Mouse (Mus musculus) hindbrain, embryonic 11.5 days (tissue): ENCODE measurements around the gene Itgad. TPM values are rescaled to one million over a fixed set of nuclear protein-coding genes. Genes with fewer than 3 reads are reported as not detected.
A peak's percentile ranks its signal among the peaks of the same experiment; 100 is the strongest.

Experiments
- ATAC-seq: fragments of 200-750 bp; cut with Nextera tagmentation; 2 replicates; pipeline ENCODE4 v1.8.0; 2017; ENCODE audit warnings: mild to moderate bottlenecking, moderate TSS enrichment, moderate library complexity; ENCODE audit not compliant: low FRiP score
- DNase-seq: peaks from one replicate; pipeline ENCODE4 v3.0.0-alpha.2; 2015; ENCODE audit warnings: low spot score
- H3K27ac ChIP-seq: fragments of 300-500 bp; sonication (generic); 2 replicates; pipeline ENCODE4 v1.5.1; 2014; ENCODE audit warnings: mild to moderate bottlenecking, low read depth, low read length
- H3K27me3 ChIP-seq: fragments of 300-500 bp; sonication (generic); 2 replicates; pipeline ENCODE4 v1.6.1; 2014; ENCODE audit warnings: mild to moderate bottlenecking, low read length, moderate library complexity, mixed read lengths; ENCODE audit not compliant: control insufficient read depth, insufficient read depth
- H3K36me3 ChIP-seq: fragments of 300-500 bp; sonication (generic); 2 replicates; pipeline ENCODE4 v1.6.1; 2014; ENCODE audit warnings: mild to moderate bottlenecking, low read length, moderate library complexity, mixed read lengths; ENCODE audit not compliant: control insufficient read depth, insufficient read depth
- H3K4me1 ChIP-seq: fragments of 300-500 bp; sonication (generic); replicated peaks from 2 replicates; pipeline ENCODE4 v1.6.1; 2014; ENCODE audit warnings: low read length, mixed read lengths; ENCODE audit not compliant: control insufficient read depth, insufficient read depth
- H3K4me2 ChIP-seq: fragments of 300-500 bp; sonication (generic); replicated peaks from 2 replicates; pipeline ENCODE4 v1.6.1; 2014; ENCODE audit warnings: mild to moderate bottlenecking, low read depth, low read length
- H3K4me3 ChIP-seq: fragments of 300-500 bp; sonication (generic); 2 replicates; pipeline ENCODE4 v1.5.1; 2014; ENCODE audit warnings: low read depth, low read length
- H3K9ac ChIP-seq: fragments of 300-500 bp; sonication (generic); 2 replicates; pipeline ENCODE4 v1.6.1; 2014; ENCODE audit warnings: low read depth, low read length
- H3K9me3 ChIP-seq: fragments of 300-500 bp; sonication (generic); 2 replicates; pipeline ENCODE4 v1.6.1; 2016; ENCODE audit warnings: low read length; ENCODE audit not compliant: control insufficient read depth
- WGBS: fragments of 180-500 bp; shearing (Covaris S2); extraction: QIAGEN DNeasy Blood & Tissue Kit; methylation state at CpG from one replicate; pipeline ENCODE4 v1.1.7; 2014; 5-methylcytosine and 5-hydroxymethylcytosine counted together
- polyA plus RNA-seq: library from polyadenylated mRNA; unstranded; fragments of >200 nt; fragmentation: Nextera tagmentation; extraction: Ambion mirVana; gene quantifications from 2 replicates; pipeline ENCODE4 v1.2.1, GENCODE M21; 2014

Itgad gene
- polyA plus RNA-seq, 1 experiment from 2014 or later, result not detected

DNA sequence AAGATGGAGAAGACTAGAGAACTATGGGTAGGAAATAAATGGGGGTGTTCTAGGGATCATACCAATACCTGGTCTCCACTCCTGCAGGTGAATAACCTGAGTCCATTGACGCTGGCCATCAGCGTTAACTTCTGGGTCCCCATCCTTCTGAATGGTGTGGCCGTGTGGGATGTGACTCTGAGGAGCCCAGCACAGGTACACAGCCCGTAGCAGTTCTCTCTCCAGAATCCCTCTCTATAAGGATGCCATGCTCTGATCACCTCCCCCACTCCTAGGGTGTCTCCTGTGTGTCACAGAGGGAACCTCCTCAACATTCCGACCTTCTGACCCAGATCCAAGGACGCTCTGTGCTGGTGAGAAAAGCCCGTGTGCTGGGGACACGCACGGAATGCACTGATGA lies 48.9 kb downstream of the Itgad start:
- H3K27me3 ChIP-seq, result no peaks in the 10 kb centered on the region
- H3K4me1 ChIP-seq, result no peaks in the 10 kb centered on the region
- WGBS, result 77% methylated on average over 9 of the region's 9 CpGs
- ATAC-seq (no peak), DNase-seq (no peak)
- no peak overlapping the region for H3K4me3 ChIP-seq
- no peak overlapping the region for H3K9ac ChIP-seq
- no peak overlapping the region for H3K4me2 ChIP-seq
- H3K27ac ChIP-seq, result no peak overlapping the region
- H3K36me3 ChIP-seq, result no peaks in the 10 kb centered on the region
- H3K9me3 ChIP-seq, result no peaks in the 10 kb centered on the region

DNA sequence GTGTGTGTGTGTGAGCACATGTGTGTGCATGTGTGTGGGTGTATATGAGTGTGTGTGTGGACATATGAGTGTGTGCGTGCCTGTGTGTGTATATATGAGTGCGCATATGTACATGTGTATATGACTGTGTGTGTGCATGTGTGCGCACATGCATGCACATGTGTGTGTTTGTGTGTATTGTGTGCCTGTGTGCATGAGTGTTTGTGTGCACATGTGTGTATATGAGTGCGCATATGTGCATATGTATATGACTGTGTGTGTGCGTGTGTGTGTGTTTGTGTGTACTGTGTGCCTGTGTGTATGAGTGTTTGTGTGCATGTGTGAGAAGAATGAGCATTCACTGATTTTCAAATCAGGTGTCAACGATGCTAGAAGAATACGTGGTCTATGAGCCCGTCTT lies 50.0 kb downstream of the Itgad start:
- Histone ChIP-seq H3K9ac (no peak overlapping the region), H3K4me2 (no peak overlapping the region), H3K27ac (no peak overlapping the region), H3K4me3 (no peak overlapping the region), H3K9me3 (no peaks in the 10 kb centered on the region), H3K27me3 (no peaks in the 10 kb centered on the region), H3K36me3 (no peaks in the 10 kb centered on the region), H3K4me1 (no peaks in the 10 kb centered on the region)
- 94% methylated on average over 8 of the region's 8 CpGs for WGBS
- ATAC-seq, result no peak
- no peak for DNase-seq

DNA sequence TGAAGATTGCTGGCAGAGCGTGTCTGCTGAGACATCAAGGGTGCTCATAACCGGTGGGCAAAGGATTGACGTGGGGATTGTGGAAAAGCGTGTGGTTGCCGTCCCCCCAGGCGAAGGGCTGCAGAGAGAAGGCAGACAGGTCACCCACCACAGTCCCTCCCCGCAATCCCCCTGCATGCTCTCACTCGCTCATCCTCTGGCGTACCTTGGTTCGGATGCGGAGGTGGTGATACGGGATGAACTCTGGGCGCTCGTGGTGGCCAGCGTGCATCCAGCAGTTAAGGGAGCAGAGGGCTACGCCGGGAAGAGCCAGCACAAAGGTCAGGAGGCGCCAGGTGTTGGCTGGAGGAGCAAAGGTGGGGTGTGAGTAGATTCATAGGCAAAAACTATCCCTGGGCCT lies 51.5 kb downstream of the Itgad start:
- no peaks in the 10 kb centered on the region for H3K36me3 ChIP-seq
- H3K4me3 ChIP-seq, result no peak overlapping the region
- DNase-seq (no peak), ATAC-seq (no peak)
- H3K9me3 ChIP-seq, result no peaks in the 10 kb centered on the region
- 78% methylated on average over 18 of the region's 18 CpGs for WGBS
- no peak overlapping the region for H3K4me2 ChIP-seq
- no peak overlapping the region for H3K27ac ChIP-seq
- H3K27me3 ChIP-seq, result no peaks in the 10 kb centered on the region
- no peaks in the 10 kb centered on the region for H3K4me1 ChIP-seq
- no peak overlapping the region for H3K9ac ChIP-seq

DNA sequence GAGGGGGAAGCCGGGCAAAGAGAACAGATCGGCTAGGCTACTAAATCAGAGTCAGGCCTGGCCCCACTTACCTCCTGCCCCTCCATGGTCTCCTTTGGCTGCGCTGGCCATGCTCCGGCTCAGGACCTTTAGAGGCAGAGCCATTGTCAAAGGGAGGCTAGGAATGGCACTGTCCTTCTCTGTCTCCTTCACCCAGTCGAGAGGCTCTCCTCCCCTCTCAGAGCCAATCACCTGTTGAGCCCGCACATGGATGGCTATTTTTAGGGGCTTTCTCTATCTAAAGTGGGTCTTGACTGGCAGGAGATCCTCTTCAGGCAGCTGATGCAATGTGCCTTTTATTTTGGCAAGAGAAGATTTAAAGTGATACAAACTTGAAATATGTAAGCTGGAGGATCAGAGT lies 52.0 kb downstream of the Itgad start, which contains the start of gene Cox6a2:
Gene Cox6a2 (minus strand): TSS at position 236 of the 400 bp plus-strand sequence.
- Histone ChIP-seq H3K4me2 (no peak within 1 kb of the TSS), H3K4me1 (no peaks in the 10 kb centered on the region), H3K27ac (no peak within 1 kb of the TSS), H3K36me3 (no peaks in the 10 kb centered on the region), H3K9ac (no peak within 1 kb of the TSS), H3K4me3 (no peak within 1 kb of the TSS), H3K27me3 (no peaks in the 10 kb centered on the region), H3K9me3 (no peaks in the 10 kb centered on the region)
- no peak for DNase-seq
- ATAC-seq, result no peak
- WGBS, result 83% methylated on average over 6 of the region's 6 CpGs

DNA sequence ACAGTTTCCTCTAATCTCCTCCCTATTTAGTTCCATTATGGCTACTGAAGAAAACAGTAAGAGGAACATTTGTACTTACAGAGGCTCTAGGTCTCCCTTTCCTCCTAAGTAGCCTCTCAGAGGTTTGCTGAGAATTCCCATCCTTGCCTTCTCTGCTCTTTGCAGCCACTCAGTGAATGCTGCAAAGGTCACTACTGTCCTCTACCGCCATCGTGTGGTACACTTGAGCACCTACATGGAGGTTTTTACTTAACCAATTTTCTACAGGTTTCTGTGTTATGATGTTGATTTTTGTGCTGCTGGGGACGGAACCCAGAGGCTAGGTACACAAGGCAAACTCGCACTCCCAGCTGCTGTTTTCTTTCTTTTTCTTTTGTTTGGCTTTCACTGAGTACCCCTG lies 54.0 kb downstream of the Itgad start:
- WGBS, result 10% methylated on average over 4 of the region's 4 CpGs
- H3K27ac ChIP-seq, result no peak overlapping the region
- H3K4me2 ChIP-seq, result no peak overlapping the region
- H3K4me3 ChIP-seq, result no peak overlapping the region
- H3K27me3 ChIP-seq, result no peaks in the 10 kb centered on the region
- no peak overlapping the region for H3K9ac ChIP-seq
- ATAC-seq (no peak), DNase-seq (peak; percentile 81)
- no peaks in the 10 kb centered on the region for H3K36me3 ChIP-seq
- H3K4me1 ChIP-seq, result no peaks in the 10 kb centered on the region
- no peaks in the 10 kb centered on the region for H3K9me3 ChIP-seq

DNA sequence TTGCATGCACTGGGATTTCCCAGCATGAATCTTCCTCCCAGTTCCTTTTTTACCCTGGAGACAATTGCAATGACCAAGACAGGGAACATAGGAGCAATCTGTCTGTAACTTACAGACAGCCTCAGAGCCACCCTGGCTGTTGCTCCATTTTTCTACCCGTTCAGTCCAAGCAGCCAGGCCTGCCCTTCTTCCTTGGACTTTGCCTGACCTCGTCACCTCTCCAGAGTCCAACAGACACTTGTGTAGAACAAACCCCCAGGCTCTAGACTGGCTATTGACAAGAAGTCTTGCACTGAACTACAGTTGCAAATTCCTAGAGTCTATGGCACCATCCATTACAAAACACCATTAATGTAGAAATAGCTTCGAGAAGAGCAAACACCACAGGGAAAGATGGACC lies 55.6 kb downstream of the Itgad start:
- Histone ChIP-seq H3K4me2 (no peak overlapping the region), H3K4me1 (no peaks in the 10 kb centered on the region), H3K27ac (no peak overlapping the region), H3K9ac (no peak overlapping the region), H3K36me3 (no peaks in the 10 kb centered on the region), H3K9me3 (no peaks in the 10 kb centered on the region), H3K27me3 (no peaks in the 10 kb centered on the region), H3K4me3 (no peak overlapping the region)
- 60% methylated on average over 3 of the region's 3 CpGs for WGBS
- ATAC-seq (no peak), DNase-seq (no peak)

DNA sequence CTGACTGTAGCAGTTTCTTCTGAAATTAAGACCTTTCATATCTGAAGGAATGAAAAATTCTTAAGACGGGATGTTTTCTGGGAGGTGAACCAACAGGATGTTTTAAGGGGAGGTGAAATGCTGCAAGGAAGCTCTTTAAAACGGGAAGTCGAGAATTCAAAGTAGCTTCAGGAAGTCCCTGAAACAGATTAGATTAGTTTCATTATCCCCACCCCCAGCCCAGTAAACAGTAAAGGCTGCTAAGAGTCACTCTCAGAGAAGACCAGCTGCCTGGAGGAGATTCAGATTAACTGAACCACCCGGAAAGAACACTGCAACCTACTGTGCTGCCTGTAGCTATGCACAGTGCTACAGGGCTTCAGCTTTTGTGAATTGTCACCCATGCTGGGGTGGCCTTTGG lies 65.8 kb downstream of the Itgad start:
- H3K27me3 ChIP-seq, result no peaks in the 10 kb centered on the region
- H3K4me2 ChIP-seq, result no peak overlapping the region
- WGBS, result 88% methylated on average over 4 of the region's 4 CpGs
- H3K9ac ChIP-seq, result no peak overlapping the region
- no peak overlapping the region for H3K4me3 ChIP-seq
- no peaks in the 10 kb centered on the region for H3K9me3 ChIP-seq
- H3K4me1 ChIP-seq, result no peaks in the 10 kb centered on the region
- ATAC-seq, result no peak
- H3K27ac ChIP-seq, result no peak overlapping the region
- H3K36me3 ChIP-seq, result no peaks in the 10 kb centered on the region
- no peak for DNase-seq

DNA sequence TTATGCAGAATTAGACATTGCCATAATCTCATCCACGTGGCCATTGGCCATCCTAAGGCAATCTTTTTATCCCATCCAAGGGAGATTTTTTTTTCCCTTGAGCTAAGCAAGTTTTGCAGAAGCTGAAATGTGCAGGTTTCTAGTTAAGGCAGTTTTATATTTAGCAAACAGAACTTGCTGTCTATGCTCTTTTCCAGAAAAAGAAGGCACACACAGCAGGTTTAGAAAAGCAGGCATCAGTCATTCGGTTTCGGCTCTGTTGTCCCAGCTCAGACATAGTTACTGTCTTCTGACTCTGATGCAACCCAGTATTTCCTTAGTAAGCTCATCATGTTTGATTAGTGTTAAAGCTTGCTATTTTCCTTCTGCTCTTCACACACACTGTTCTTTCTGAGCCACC lies 66.8 kb downstream of the Itgad start:
- Histone ChIP-seq H3K36me3 (no peaks in the 10 kb centered on the region), H3K4me2 (no peak overlapping the region), H3K27me3 (no peaks in the 10 kb centered on the region), H3K27ac (no peak overlapping the region), H3K9ac (no peak overlapping the region), H3K4me3 (no peak overlapping the region), H3K9me3 (no peaks in the 10 kb centered on the region), H3K4me1 (no peaks in the 10 kb centered on the region)
- 83% methylated on average over 3 of the region's 3 CpGs for WGBS
- DNase-seq, result no peak
- ATAC-seq, result no peak

DNA sequence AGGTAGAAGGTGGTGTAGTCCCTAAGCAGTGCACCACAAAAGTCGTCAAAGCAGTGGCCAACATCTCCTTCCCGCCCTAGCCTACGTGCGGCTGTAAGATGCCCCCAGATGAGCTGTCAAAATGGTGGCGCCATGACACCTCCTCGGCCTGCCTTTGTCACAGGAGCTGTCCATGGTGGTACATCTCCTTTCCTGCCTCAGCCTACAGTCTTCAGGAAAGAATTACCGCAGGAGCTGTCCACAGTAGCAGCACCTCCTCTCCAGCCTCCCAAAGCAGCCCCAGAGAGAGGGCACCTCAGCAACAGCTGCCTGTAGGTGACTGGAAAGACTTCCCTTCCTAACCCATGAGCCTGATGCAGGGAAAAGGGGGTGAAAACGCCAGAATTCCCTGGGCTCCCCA lies 77.6 kb downstream of the Itgad start:
- no peak overlapping the region for H3K27ac ChIP-seq
- no peak for ATAC-seq
- H3K36me3 ChIP-seq, result no peaks in the 10 kb centered on the region
- 42% methylated on average over 8 of the region's 8 CpGs for WGBS
- H3K4me2 ChIP-seq, result no peak overlapping the region
- no peak for DNase-seq
- no peak overlapping the region for H3K9ac ChIP-seq
- H3K9me3 ChIP-seq, result no peaks in the 10 kb centered on the region
- 0 out of 2 replicates have a peak, but pooled peaks cover under 1% of the 10 kb centered on the region for H3K4me1 ChIP-seq
- H3K4me3 ChIP-seq, result no peak overlapping the region
- no peaks in the 10 kb centered on the region for H3K27me3 ChIP-seq
